Mouse (Mus musculus) erythroblast, embryonic 14.5 days (primary cell): ENCODE results near the gene Abhd17b.

Experiments
- GATA1 ChIP-seq: IDR thresholded peaks from 2 replicates; pipeline ENCODE4 v1.6.1; 2012; ENCODE audit warnings: low read length, inconsistent platforms, mixed read lengths
- TAL1 ChIP-seq: IDR thresholded peaks from 3 replicates; pipeline ENCODE4 v1.6.1; 2012; ENCODE audit warnings: low read length, inconsistent platforms, mixed read lengths

DNA sequence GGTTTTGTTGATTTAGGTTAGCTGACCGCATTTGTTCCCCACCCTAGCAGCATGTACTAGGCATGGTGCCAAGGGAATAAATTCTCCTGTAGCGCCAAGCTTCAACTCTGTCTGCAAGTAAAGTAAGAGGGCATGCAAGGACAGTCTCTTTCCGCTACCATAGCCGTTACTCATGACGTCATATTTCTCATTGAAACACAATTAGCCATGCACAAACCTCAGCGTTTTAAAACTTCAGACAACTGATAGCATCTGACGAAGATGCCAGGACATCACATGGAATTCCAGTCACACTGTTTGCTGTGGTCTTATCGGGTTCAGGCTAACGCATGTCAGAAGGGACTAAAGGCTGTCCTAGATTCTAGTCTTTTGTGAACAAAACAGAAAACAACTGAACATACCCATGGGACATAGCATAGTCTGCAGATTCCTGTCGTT lies 62.0 kb downstream of the Abhd17b start:
- TF ChIP-seq TAL1 (no peak), GATA1 (no peak)
